In genomic region chr17:50211816-50212215, GRCm38 (mm10) we compare ENCODE assay signal across 14 mouse cellular contexts.
"Had no signal": no experiment of that assay in that cellular context is flagged by ENCODE, and none has a peak within 500 bp of the region (broad histone marks: within the 10 kb centered on the region; RNA-seq: fewer than 3 reads in every experiment).

No protein-coding gene starts in this region.

- DNase-seq: gastrocnemius, postnatal 14 days; gastrocnemius, postnatal 36 days; heart, adult 11 months; heart, adult 2 months; heart, postnatal 14 days; heart, postnatal 36 days; kidney, adult 11 months; kidney, adult 2 months; kidney, adult 9 months; kidney, postnatal 14 days; kidney, postnatal 36 days; layer of hippocampus, adult 9-11 months; layer of hippocampus, postnatal 36 days; left cerebral cortex, postnatal 4 days had no signal
